Mouse (Mus musculus) T-helper 17 cell (primary cell): Measurements from ENCODE around the gene Ankar.

Experiments used
- in situ Hi-C, 2 experiments: fragments of 300-600 bp; cut with MboI, MseI; formaldehyde crosslinking; loops; 1 replicate in 1 of 2; 2 replicates in 1 of 2; pipeline ENCODE4 v1.15.1; 2025; ENCODE audit warnings: high pct_unique_total_duplicates in 2 of 2

Ankar gene

DNA sequence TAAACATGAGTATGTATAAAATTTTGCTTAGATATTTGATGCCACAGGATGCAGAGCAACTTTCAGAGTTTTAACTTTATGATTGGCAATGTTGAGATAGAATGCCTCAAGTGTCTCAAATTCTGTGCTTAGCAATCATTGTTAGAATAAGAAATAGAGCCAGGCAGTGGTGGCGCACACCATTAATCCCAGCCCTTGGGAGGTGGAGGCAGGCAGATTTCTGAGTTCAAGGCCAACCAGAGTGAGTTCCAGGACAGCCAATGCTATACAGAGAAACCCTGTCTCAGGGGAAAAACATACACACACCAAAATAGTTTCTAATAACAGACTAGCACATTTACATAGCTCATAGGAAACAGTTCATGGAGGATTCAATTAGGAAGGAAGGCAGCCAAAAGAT, 14.7 kb upstream of the Ankar start:
- in situ Hi-C loops, result loop anchor here (5.0 to 25.0 kb wide), 8 partner anchors 133 to 1700 kb away; partner anchors contain the start of genes Atic (in 1 of the 2), Bard1 (in 1 of the 2), Pecr (in 1 of the 2) and Smarcal1 (in 1 of the 2)

DNA sequence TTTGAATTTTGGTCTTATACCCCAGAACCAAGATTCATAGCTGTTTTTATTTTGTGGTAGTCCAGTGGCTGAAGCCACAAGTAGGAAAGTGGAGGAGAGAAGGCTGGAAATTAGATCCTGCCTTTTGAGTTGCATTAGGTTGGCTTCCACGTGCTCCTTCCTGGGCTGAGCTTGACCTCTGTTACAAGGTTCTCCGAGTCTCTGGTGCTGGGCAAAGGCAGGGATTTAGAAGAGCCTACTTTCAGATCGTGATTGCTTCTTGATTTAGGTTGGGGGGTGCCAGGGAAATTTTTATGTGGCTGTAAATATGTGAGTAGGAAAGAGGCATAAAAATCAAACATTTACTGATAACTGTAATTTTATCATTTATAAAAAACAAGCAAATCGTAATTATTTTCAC, 14.2 kb upstream of the Ankar start:
- in situ Hi-C loops, result loop anchor here (10.0 to 25.0 kb wide), 5 partner anchors 410 to 1700 kb away; partner anchors contain the start of genes Atic (in 1 of the 2), Bard1 (in 1 of the 2), Pecr (in 1 of the 2) and Tmem169 (in 1 of the 2)

DNA sequence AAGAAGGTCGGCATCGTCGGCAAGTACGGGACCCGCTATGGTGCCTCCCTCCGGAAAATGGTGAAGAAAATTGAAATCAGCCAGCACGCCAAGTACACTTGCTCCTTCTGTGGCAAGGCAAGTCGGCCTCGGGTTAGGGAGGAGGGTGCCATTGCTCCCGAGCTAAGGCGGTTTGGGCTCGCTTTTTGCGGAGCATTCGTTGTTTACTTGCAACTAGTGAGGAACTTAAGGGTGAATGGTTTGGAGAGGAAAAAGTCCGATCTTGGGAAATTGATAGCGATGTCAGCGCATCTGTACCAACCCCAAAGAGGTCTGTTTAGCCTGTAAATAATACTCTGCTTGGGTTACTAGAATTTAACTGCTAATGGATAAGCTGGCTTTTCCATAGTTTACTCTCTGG, 11.3 kb upstream of the Ankar start:
- in situ Hi-C loops, result loop anchor here (10.0 to 25.0 kb wide), 5 partner anchors 407 to 1703 kb away; partner anchors contain the start of genes Atic (in 1 of the 2), Bard1 (in 1 of the 2), Pecr (in 1 of the 2) and Tmem169 (in 1 of the 2)

- in situ Hi-C loops, result loop anchor here (10.0 to 25.0 kb wide), 5 partner anchors 406 to 1704 kb away; partner anchors contain the start of genes Atic (in 1 of the 2), Bard1 (in 1 of the 2), Pecr (in 1 of the 2) and Tmem169 (in 1 of the 2)
These were observed 10.6 kb upstream of the Ankar start, which contains the start of gene Rpl37a for GRCm38 (mm10) chr1:72710753-72711653. Gene Rpl37a (plus strand): TSS chr1:72711290.

GRCm38 (mm10) chr1:72707525-72707924, 7.1 kb upstream of the Ankar start:
- in situ Hi-C loops, result loop anchor here in 1 of 2 experiments (25.0 kb wide), 2 partner anchors 1145 to 1595 kb away; partner anchors contain the start of genes Atic and Bard1

DNA sequence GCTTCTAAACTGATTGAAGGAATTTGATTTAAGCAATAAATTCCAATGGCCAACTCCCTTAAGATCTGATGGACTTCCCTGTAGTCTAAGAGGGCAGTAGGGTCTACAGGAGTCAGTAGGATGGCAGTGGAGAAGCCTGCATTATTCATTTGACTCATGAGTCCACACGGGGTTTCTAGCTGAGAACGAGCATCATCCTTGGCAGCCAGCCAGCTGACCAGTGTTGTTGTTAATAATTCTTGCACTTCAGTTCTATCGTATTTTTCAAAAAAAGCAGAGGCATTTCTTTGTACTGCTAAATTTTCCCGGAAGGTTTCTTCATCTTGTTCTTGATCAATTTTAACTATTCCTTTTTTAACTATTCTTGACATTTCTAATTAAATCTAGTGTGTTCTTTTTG, 1.7 kb downstream of the Ankar start:
- in situ Hi-C loops, result no loop called here

DNA sequence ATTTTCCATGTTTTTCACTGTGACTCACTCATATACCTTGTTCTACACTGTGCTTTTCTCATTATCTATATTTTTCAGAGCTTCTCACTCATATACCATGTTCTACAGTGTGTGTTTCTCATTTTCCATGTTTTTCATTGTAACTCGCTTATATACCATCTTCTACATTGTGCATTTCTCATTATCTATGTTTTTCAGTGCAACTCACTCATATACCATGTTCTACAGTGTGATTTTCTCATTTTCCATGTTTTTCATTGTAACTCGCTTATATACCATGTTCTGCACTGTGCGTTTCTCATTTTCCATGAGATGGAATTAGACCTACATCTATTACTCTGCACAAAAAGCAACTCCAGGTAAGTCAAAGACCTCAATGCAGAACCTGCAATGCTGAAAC, 4.1 kb downstream of the Ankar start:
- in situ Hi-C loops, result no loop called here

- in situ Hi-C loops, result no loop called here
These were observed 27.3 kb downstream of the Ankar start for GRCm38 (mm10) chr1:72673070-72673469.

DNA sequence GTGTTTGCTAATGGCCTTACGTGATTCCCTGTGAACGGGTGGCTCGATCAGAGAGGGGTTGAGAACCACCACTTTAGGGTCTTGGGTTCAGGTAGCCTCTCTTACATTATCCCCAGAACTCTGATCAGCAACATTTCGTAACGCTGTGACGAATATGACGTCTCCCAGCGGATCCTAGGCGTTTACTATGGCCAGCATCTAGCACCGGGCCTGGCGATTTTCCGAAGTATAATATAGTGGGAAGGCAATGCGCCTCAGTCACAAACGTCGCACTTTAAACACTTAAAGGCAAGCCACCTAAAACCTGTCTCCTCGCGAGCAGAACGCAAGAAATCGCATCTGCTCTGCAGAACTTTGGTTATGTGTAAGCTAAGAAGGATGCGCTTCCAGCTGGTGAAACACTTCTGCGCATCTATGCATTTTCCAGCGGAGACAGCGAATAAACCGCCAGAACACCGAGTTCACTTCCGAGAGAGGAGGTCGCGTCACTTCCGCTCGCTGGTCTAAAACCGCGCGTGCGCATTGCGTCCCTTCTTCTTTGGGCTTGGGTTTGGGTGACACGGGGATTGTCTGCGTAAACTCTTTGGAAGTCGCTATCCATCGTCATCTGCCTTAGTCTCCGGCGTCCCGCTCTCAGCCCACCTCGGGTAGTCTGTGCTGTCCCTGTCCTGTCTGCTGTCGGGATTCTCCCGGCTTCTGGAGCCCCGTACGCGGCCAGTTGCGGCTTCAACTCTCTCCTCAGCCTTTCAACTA, 59.5 kb downstream of the Ankar start:
- in situ Hi-C loops, result no loop called here

- in situ Hi-C loops, result no loop called here
These were observed 65.2 kb downstream of the Ankar start for GRCm38 (mm10) chr1:72635221-72635620.

GRCm38 (mm10) chr1:72612172-72612571, 88.2 kb downstream of the Ankar start:
- in situ Hi-C loops, result loop anchor here in 1 of 2 experiments (25.0 kb wide), 1 partner anchor 1050 kb away; the partner anchor contains the start of gene Atic

GRCm38 (mm10) chr1:72609887-72610877, 90.2 kb downstream of the Ankar start:
- in situ Hi-C loops, result loop anchor here (10.0 to 25.0 kb wide), 2 partner anchors 1035 to 1048 kb away; partner anchors contain the start of gene Atic (in 1 of the 2)

DNA sequence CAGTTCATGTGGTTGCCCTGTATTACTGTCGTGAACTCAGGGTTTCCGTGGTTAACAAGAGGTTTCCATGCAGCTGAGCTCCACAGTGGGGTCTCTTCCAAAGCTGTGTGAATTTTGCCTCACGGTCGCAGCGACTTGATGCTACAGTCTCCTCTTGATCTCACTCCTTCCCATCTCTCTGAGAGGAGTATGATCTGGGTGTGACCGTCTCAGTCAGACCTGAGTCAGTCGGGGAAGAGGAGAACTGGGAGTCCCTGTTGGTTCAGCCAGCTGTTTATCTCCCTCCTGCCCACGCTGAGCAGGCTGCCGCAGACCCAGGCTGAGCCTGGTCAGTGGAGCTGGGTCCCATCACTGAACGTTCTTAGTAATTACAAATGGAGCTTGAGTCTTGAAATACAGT, 91.2 kb downstream of the Ankar start:
- in situ Hi-C loops, result loop anchor here (10.0 to 25.0 kb wide), 2 partner anchors 1034 to 1047 kb away; partner anchors contain the start of gene Atic (in 1 of the 2)

GRCm38 (mm10) chr1:72606186-72606673, 94.1 kb downstream of the Ankar start:
- in situ Hi-C loops, result loop anchor here (10.0 to 25.0 kb wide), 2 partner anchors 1031 to 1044 kb away; partner anchors contain the start of gene Atic (in 1 of the 2)

GRCm38 (mm10) chr1:72602803-72603202, 97.6 kb downstream of the Ankar start:
- in situ Hi-C loops, result loop anchor here (10.0 to 25.0 kb wide), 2 partner anchors 1028 to 1041 kb away; partner anchors contain the start of gene Atic (in 1 of the 2)

- in situ Hi-C loops, result loop anchor here (10.0 to 25.0 kb wide), 2 partner anchors 1027 to 1040 kb away; partner anchors contain the start of gene Atic (in 1 of the 2)
These were observed 98.2 kb downstream of the Ankar start for GRCm38 (mm10) chr1:72602186-72602585.

GRCm38 (mm10) chr1:72601233-72601632, 99.1 kb downstream of the Ankar start:
- in situ Hi-C loops, result loop anchor here (10.0 to 25.0 kb wide), 2 partner anchors 1026 to 1039 kb away; partner anchors contain the start of gene Atic (in 1 of the 2)

GRCm38 (mm10) chr1:72600778-72601177, 99.6 kb downstream of the Ankar start:
- in situ Hi-C loops, result loop anchor here (10.0 to 25.0 kb wide), 2 partner anchors 1026 to 1038 kb away; partner anchors contain the start of gene Atic (in 1 of the 2)
